Mouse (Mus musculus): ENCODE data around the gene Dach1. TPM values are rescaled to one million over a fixed set of nuclear protein-coding genes. Genes with fewer than 3 reads are reported as not detected.

The Dach1 gene
- total and polyA plus RNA-seq, 2 experiments from 2014 or later: 14.7 to 23.8 TPM

DNA sequence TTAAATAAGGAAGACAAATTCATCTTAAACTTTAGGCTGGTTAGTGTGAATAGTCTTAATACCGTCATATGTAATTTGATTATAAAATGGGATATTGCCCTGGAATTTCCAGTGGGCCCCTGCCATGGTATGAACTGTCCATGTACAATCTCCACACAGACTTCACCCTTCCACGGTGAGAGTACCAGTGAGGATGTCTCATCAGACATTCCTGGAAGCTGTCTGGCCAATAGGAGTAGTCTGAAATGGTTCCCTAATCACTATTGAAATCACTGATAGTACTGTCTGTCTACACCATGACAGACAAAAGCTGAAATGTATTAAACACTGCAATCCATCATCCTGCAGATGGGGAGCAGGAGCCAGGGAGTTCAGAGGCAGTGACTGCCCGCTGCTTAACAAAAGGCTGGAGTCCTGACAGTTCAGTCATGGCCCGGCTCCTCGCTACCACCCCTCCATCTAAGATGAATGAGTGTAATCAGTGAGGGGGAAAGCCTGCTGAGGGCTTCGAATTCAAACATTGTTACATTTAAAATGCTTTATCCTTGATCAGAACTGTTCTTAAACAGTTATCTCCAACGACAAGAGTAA lies 14.6 kb downstream of the Dach1 start:
- H3K27ac ChIP-seq: 0 out of 2 replicates have a peak overlapping the region, but pooled peaks have one; percentile 15
- no peak for TF ChIP-seq CTCF (IDR thresholded peaks at IDR 0.05; ENCODE audit: low read depth)
- H3K4me3 ChIP-seq (ENCODE audit: low read length): no peak overlapping the region
- ATAC-seq (peak; percentile 45; the same call in 1 of the 2 replicates), DNase-seq (ENCODE audit: low spot score) (no peak)
- no peak overlapping the region for H3K9ac ChIP-seq (replicated peaks; ENCODE audit: low read length)
- no peaks in the 10 kb centered on the region for H3K27me3 ChIP-seq (ENCODE audit: insufficient read depth, low read length)
- 0 out of 2 replicates have a peak overlapping the region, but pooled peaks have one; percentile 33 for H3K4me2 ChIP-seq (ENCODE audit: low read depth, low read length)
- no peaks in the 10 kb centered on the region for H3K9me3 ChIP-seq (ENCODE audit: low read length)
- H3K4me1 ChIP-seq (ENCODE audit: insufficient read depth, low read length): peaks cover 3% of the 10 kb centered on the region; the same call in 1 of the 2 replicates
- 25% methylated on average over 7 of the region's 7 CpGs for WGBS
- H3K36me3 ChIP-seq (ENCODE audit: insufficient read depth, low read length): no peaks in the 10 kb centered on the region

DNA sequence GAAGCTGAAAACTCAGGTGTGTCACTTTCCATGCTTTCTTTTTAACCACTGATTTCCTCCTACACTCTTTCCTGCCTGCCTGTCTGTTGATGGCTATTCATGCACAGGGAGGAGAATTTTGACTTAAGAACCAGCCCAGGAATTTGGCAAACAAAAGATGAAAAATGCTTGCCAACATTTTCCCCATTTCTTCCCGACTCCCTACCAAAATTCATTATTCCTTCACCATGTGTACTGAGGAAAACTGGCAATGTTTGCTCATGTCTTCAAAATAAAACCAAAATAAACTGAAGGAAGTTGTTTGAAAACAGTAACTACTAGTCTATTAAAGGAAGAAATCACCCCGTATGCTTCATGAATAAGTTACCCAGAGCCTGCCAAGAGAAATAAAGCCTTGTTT lies 27.8 kb downstream of the Dach1 start:
- Histone ChIP-seq H3K9me3 (ENCODE audit: low read length) (no peaks in the 10 kb centered on the region), H3K27ac (no peak overlapping the region), H3K9ac (replicated peaks; ENCODE audit: low read length) (no peak overlapping the region), H3K4me2 (ENCODE audit: low read depth, low read length) (no peak overlapping the region), H3K4me1 (ENCODE audit: insufficient read depth, low read length) (no peaks in the 10 kb centered on the region), H3K27me3 (ENCODE audit: insufficient read depth, low read length) (no peaks in the 10 kb centered on the region), H3K36me3 (ENCODE audit: insufficient read depth, low read length) (no peaks in the 10 kb centered on the region), H3K4me3 (ENCODE audit: low read length) (no peak overlapping the region)
- no peak for TF ChIP-seq CTCF (IDR thresholded peaks at IDR 0.05; ENCODE audit: low read depth)
- DNase-seq (ENCODE audit: low spot score) (no peak), ATAC-seq (no peak)
- WGBS: 29% methylated on average over 2 of the region's 2 CpGs

DNA sequence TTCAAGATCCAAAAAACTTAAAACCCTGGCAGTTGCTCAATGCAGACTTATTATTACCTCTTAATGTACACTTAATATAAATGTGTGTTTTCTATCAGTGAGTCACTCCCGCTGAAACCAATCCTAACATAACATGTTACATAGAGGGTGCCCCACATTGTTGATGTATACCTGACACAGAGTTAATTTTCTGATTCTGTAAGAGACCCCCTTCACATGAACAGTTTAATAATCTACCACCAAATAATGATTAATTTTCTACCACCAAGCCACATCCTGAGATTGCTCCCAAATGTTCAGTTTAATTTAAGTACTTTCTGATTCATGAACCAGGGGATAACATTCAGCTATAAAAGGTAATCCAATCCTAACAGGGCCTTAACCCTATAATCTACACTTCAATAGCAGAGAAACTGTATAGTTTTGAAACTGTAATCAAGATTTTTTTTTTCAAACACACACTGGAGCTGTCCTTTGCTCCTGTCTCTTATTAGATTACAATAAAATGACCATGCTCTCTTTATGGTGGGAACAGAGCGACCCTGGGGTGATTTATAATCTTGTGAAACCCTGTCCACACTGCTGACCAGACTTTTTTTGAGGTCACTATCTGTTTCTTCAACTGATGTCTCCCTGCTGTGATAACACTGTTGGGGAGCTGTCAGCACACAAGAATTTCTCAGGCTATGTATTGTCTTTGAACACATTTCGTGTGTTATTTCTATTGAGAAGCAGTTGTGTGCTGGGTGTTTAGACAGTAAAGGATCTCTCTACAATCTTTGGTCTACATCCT lies 30.5 kb downstream of the Dach1 start:
- WGBS: 62% methylated on average over 3 of the region's 3 CpGs
- H3K4me3 ChIP-seq (ENCODE audit: low read length): no peak overlapping the region
- ATAC-seq: no peak

DNA sequence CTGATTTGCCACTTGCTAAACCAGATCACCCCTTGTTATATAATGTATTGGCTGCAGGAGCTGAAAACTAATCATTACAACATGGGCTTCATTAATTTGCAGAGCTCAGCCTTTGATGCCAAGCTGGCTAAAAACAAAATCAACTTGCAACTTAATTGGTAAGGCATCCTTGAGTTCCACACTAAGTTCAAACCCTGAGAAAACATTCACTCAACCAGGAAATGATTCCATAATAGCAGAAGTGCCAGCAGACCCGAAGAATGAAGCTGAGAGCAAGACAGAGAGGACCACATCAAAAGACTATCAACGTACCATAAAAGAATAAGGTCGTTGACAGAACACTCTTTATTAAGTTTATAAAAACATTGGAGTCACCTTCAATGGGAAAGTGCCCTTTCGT lies 35.0 kb downstream of the Dach1 start:
- ATAC-seq (no peak), DNase-seq (ENCODE audit: low spot score) (no peak)
- Histone ChIP-seq H3K4me1 (ENCODE audit: insufficient read depth, low read length) (no peaks in the 10 kb centered on the region), H3K9ac (replicated peaks; ENCODE audit: low read length) (no peak overlapping the region), H3K4me3 (ENCODE audit: low read length) (no peak overlapping the region), H3K9me3 (ENCODE audit: low read length) (no peaks in the 10 kb centered on the region), H3K27me3 (ENCODE audit: insufficient read depth, low read length) (no peaks in the 10 kb centered on the region), H3K36me3 (ENCODE audit: insufficient read depth, low read length) (no peaks in the 10 kb centered on the region), H3K4me2 (ENCODE audit: low read depth, low read length) (no peak overlapping the region), H3K27ac (no peak overlapping the region)
- WGBS: 39% methylated on average over 4 of the region's 4 CpGs
- no peak for TF ChIP-seq CTCF (IDR thresholded peaks at IDR 0.05; ENCODE audit: low read depth)

More for the DNA sequence above, 30.5 kb downstream of the Dach1 start:
- no peak for TF ChIP-seq CTCF (IDR thresholded peaks at IDR 0.05; ENCODE audit: low read depth)
- H3K4me1 ChIP-seq (ENCODE audit: insufficient read depth, low read length): no peaks in the 10 kb centered on the region
- no peaks in the 10 kb centered on the region for H3K27me3 ChIP-seq (ENCODE audit: insufficient read depth, low read length)
- no peak overlapping the region for H3K4me2 ChIP-seq (ENCODE audit: low read depth, low read length)
- H3K9me3 ChIP-seq (ENCODE audit: low read length): no peaks in the 10 kb centered on the region
- DNase-seq (ENCODE audit: low spot score): no peak
- no peak overlapping the region for H3K9ac ChIP-seq (replicated peaks; ENCODE audit: low read length)
- H3K27ac ChIP-seq: no peak overlapping the region
- H3K36me3 ChIP-seq (ENCODE audit: insufficient read depth, low read length): no peaks in the 10 kb centered on the region

DNA sequence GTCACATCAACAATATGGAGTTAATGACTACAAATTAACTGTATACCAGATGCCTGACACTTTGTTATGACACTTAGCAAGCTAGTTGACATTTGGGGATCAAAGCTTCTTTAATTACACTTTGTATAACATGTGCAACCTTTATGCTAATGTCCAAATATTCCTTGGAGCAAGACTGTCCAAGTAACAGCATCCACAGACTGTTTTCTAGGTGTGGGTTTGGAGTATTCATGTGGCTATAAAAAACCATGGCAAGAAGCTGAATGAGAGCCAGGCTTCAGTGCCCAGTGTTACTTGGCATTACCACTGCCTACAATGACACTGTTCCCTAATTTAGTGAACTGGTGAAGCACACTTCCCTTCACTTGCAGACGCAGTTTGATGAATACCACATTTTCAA lies 46.5 kb downstream of the Dach1 start:
- no peak overlapping the region for H3K4me3 ChIP-seq (ENCODE audit: low read length)
- no peaks in the 10 kb centered on the region for H3K4me1 ChIP-seq (ENCODE audit: insufficient read depth, low read length)
- H3K27ac ChIP-seq: no peak overlapping the region
- no peak for TF ChIP-seq CTCF (IDR thresholded peaks at IDR 0.05; ENCODE audit: low read depth)
- DNase-seq (ENCODE audit: low spot score): peak; percentile 8
- ATAC-seq: no peak
- H3K9me3 ChIP-seq (ENCODE audit: low read length): no peaks in the 10 kb centered on the region
- no peaks in the 10 kb centered on the region for H3K36me3 ChIP-seq (ENCODE audit: insufficient read depth, low read length)
- WGBS: 37% methylated on average over 1 of the region's 1 CpGs
- H3K4me2 ChIP-seq (ENCODE audit: low read depth, low read length): no peak overlapping the region
- H3K27me3 ChIP-seq (ENCODE audit: insufficient read depth, low read length): no peaks in the 10 kb centered on the region
- no peak overlapping the region for H3K9ac ChIP-seq (replicated peaks; ENCODE audit: low read length)

DNA sequence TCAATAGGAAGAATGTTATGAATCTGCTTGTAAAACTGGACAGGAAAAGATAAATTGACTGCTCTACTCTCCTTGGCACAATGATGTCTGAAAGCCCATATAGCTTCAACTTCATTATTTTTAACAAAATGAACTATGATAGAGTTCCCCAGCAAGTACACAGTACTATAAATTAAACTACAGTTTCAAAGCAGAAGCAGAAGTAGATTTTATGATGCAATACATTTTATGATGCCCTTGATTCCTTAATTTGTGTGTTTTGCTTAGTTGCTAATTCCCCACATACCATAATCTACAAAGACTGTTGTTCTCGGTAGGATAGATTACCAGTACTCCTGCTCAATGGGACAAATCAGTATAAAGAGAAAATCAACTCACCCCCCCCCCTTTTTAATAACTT lies 52.9 kb downstream of the Dach1 start:
- TF ChIP-seq CTCF (IDR thresholded peaks at IDR 0.05; ENCODE audit: low read depth): no peak
- Histone ChIP-seq H3K9ac (replicated peaks; ENCODE audit: low read length) (no peak overlapping the region), H3K4me3 (ENCODE audit: low read length) (no peak overlapping the region), H3K9me3 (ENCODE audit: low read length) (no peaks in the 10 kb centered on the region), H3K27me3 (ENCODE audit: insufficient read depth, low read length) (no peaks in the 10 kb centered on the region), H3K4me2 (ENCODE audit: low read depth, low read length) (no peak overlapping the region), H3K4me1 (ENCODE audit: insufficient read depth, low read length) (no peaks in the 10 kb centered on the region), H3K27ac (no peak overlapping the region), H3K36me3 (ENCODE audit: insufficient read depth, low read length) (no peaks in the 10 kb centered on the region)
- WGBS: 71% methylated on average over 1 of the region's 1 CpGs
- DNase-seq (ENCODE audit: low spot score) (no peak), ATAC-seq (no peak)

DNA sequence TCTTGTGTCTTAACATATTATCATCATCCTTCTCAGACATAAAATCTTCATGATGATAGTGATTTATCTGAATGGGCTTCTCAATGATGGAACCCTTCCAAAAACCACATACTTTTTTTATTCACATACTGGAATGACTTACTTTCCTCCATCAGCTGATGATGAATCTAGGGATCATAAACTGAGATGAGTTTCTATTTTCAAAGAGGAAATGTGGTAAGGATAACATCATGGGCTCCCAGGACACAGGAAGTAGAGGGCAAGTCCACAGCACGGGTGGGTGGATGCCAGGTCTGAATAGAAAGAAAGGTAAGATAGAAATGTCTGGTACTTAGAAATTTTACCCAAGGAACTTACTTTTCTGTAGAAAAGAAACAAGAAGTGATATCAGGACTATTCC lies 56.5 kb downstream of the Dach1 start:
- H3K4me1 ChIP-seq (ENCODE audit: insufficient read depth, low read length): no peaks in the 10 kb centered on the region
- H3K36me3 ChIP-seq (ENCODE audit: insufficient read depth, low read length): no peaks in the 10 kb centered on the region
- H3K27me3 ChIP-seq (ENCODE audit: insufficient read depth, low read length): no peaks in the 10 kb centered on the region
- H3K4me2 ChIP-seq (ENCODE audit: low read depth, low read length): no peak overlapping the region
- TF ChIP-seq CTCF (IDR thresholded peaks at IDR 0.05; ENCODE audit: low read depth): no peak
- no peak for ATAC-seq
- H3K9me3 ChIP-seq (ENCODE audit: low read length): no peaks in the 10 kb centered on the region
- no peak overlapping the region for H3K27ac ChIP-seq
- DNase-seq (ENCODE audit: low spot score): no peak
- H3K4me3 ChIP-seq (ENCODE audit: low read length): no peak overlapping the region
- WGBS: 73% methylated on average over 1 of the region's 1 CpGs
- H3K9ac ChIP-seq (replicated peaks; ENCODE audit: low read length): no peak overlapping the region
